Mouse (Mus musculus) cerebellum, adult 2 months (tissue): ENCODE measurements around the gene Ginm1. TPM values are rescaled to one million over a fixed set of nuclear protein-coding genes. Genes with fewer than 3 reads are reported as not detected.
"Not testable (repeated sequence)": the region's sequence is repeated elsewhere in the genome, so short reads cannot be mapped to it uniquely, and the experiment has no call there.

Experiments used
- DNase-seq, 2 experiments: peaks; one replicate each; pipeline ENCODE4 v3.0.0; 2021
- H3K27ac ChIP-seq: fragments of 200-500 bp; 2 replicates; pipeline ENCODE4 v1.5.1; 2012; ENCODE audit warnings: low read length, control low read depth, inconsistent platforms; ENCODE audit not compliant: insufficient read depth
- H3K27me3 ChIP-seq: fragments of 200-500 bp; 2 replicates; pipeline ENCODE4 v1.6.1; 2012; ENCODE audit warnings: inconsistent platforms, mild to moderate bottlenecking, low read length, moderate library complexity; ENCODE audit not compliant: control insufficient read depth, insufficient read depth
- H3K4me1 ChIP-seq: fragments of 200-500 bp; 2 replicates; pipeline ENCODE4 v1.6.1; 2011; ENCODE audit warnings: low read length; ENCODE audit not compliant: control insufficient read depth, insufficient read depth
- H3K4me3 ChIP-seq: fragments of 200-500 bp; replicated peaks from 2 replicates; pipeline ENCODE3; 2011; ENCODE audit warnings: mild to moderate bottlenecking, low read depth, low read length, control low read depth; ENCODE audit not compliant: insufficient read depth
- CTCF ChIP-seq: fragments of 200-500 bp; IDR thresholded peaks from 2 replicates; pipeline ENCODE4 v1.5.1; 2011; ENCODE audit warnings: low read depth, mild to moderate bottlenecking, control low read depth, low read length, moderate library complexity, borderline replicate concordance; ENCODE audit not compliant: insufficient read depth
- POLR2A ChIP-seq: fragments of 200-500 bp; IDR thresholded peaks from 2 replicates; pipeline ENCODE4 v1.6.1; 2011; ENCODE audit warnings: low read length, control low read depth, borderline replicate concordance; ENCODE audit not compliant: insufficient read depth
- WGBS: fragments of 180-500 bp; shearing (Covaris S2); methylation state at CpG from one replicate; pipeline ENCODE4 v1.1.7; 2018; 5-methylcytosine and 5-hydroxymethylcytosine counted together
- polyA plus RNA-seq: library from polyadenylated mRNA; depleted of rRNA; stranded (reverse); fragments of >200 nt; gene quantifications from 2 replicates; pipeline ENCODE4 v1.2.3, GENCODE M21; 2012

The Ginm1 gene
- polyA plus RNA-seq, 1 experiment = 34.1 TPM

GRCm38 (mm10) chr10:7772346-7772745, 20.3 kb downstream of the Ginm1 start:
- 96% methylated on average over 4 of the region's 4 CpGs for WGBS
- Histone ChIP-seq H3K27me3 (no peaks in the 10 kb centered on the region), H3K27ac (no peak overlapping the region), H3K4me1 (no peaks in the 10 kb centered on the region), H3K4me3 (no peak overlapping the region)
- TF ChIP-seq POLR2A = no peak
- no peak for TF ChIP-seq CTCF
- DNase-seq = no peak

- H3K4me3 ChIP-seq = no peak overlapping the region
- TF ChIP-seq CTCF (no peak), POLR2A (no peak)
- no peak overlapping the region for H3K27ac ChIP-seq
- no peaks in the 10 kb centered on the region; the same call in 1 of the 2 replicates for H3K27me3 ChIP-seq
- H3K4me1 ChIP-seq = no peaks in the 10 kb centered on the region
- 92% methylated on average over 2 of the region's 2 CpGs for whole genome bisulfite sequencing
- no peak for DNase-seq
Observed at GRCm38 (mm10) chr10:7757544-7757943, 35.1 kb downstream of the Ginm1 start.

- DNase-seq = no peak
- TF ChIP-seq POLR2A = no peak
- no peak for TF ChIP-seq CTCF
- Histone ChIP-seq H3K4me1 (no peaks in the 10 kb centered on the region), H3K4me3 (no peak overlapping the region), H3K27me3 (no peaks in the 10 kb centered on the region), H3K27ac (no peak overlapping the region)
- WGBS = 88% methylated on average over 6 of the region's 6 CpGs
Observed at GRCm38 (mm10) chr10:7748752-7749151, 43.9 kb downstream of the Ginm1 start.

GRCm38 (mm10) chr10:7745528-7745927, 47.1 kb downstream of the Ginm1 start:
- not testable (repeated sequence) for H3K4me3 ChIP-seq, DNase-seq, H3K27me3 ChIP-seq, H3K4me1 ChIP-seq, H3K27ac ChIP-seq
- 94% methylated on average over 6 of the region's 6 CpGs for WGBS

GRCm38 (mm10) chr10:7737914-7738313, 54.7 kb downstream of the Ginm1 start:
- no peak for TF ChIP-seq CTCF
- no peak for TF ChIP-seq POLR2A
- DNase-seq = no peak
- no peaks in the 10 kb centered on the region for H3K27me3 ChIP-seq
- H3K4me1 ChIP-seq = no peaks in the 10 kb centered on the region
- H3K4me3 ChIP-seq = no peak overlapping the region
- 70% methylated on average over 3 of the region's 3 CpGs for WGBS
- H3K27ac ChIP-seq = no peak overlapping the region

GRCm38 (mm10) chr10:7737122-7737521, 55.5 kb downstream of the Ginm1 start:
- TF ChIP-seq CTCF = no peak
- no peak for TF ChIP-seq POLR2A
- Histone ChIP-seq H3K27ac (no peak overlapping the region), H3K27me3 (no peaks in the 10 kb centered on the region), H3K4me3 (no peak overlapping the region), H3K4me1 (no peaks in the 10 kb centered on the region)
- no peak for DNase-seq

- Histone ChIP-seq H3K27me3 (no peaks in the 10 kb centered on the region), H3K4me3 (no peak overlapping the region), H3K4me1 (no peaks in the 10 kb centered on the region), H3K27ac (no peak overlapping the region)
- DNase-seq = no peak
- no peak for TF ChIP-seq CTCF
Observed at GRCm38 (mm10) chr10:7731582-7731981, 61.0 kb downstream of the Ginm1 start.

- Histone ChIP-seq H3K27me3 (no peaks in the 10 kb centered on the region), H3K4me1 (no peaks in the 10 kb centered on the region), H3K27ac (no peak overlapping the region), H3K4me3 (no peak overlapping the region)
- 31% methylated on average over 3 of the region's 3 CpGs for WGBS
- no peak for TF ChIP-seq POLR2A
- no peak for TF ChIP-seq CTCF
- DNase-seq = no peak
Observed at GRCm38 (mm10) chr10:7727011-7727410, 65.6 kb downstream of the Ginm1 start.

- Histone ChIP-seq H3K4me1 (no peaks in the 10 kb centered on the region), H3K4me3 (peak overlapping the region; percentile 81), H3K27ac (no peak overlapping the region), H3K27me3 (no peaks in the 10 kb centered on the region)
- DNase-seq = no peak
- WGBS = 1% methylated on average over 8 of the region's 8 CpGs
- TF ChIP-seq CTCF (no peak), POLR2A (no peak)
Observed at GRCm38 (mm10) chr10:7726501-7726812, 66.2 kb downstream of the Ginm1 start.
